Mouse (Mus musculus) adipocyte (in vitro differentiated cells): ENCODE data around the gene Sult6b2.

Experiments used
- DNase-seq: peaks from one replicate; pipeline ENCODE4 v3.0.0-alpha.2; 2016; ENCODE audit warnings: low spot score

Sult6b2 gene

GRCm38 (mm10) chr6:142810239-142810638 lies 5.9 kb upstream of the Sult6b2 start:
- no peak for DNase-seq

GRCm38 (mm10) chr6:142809373-142810098 lies 5.2 kb upstream of the Sult6b2 start:
- DNase-seq = no peak

GRCm38 (mm10) chr6:142806326-142806725 lies 2.0 kb upstream of the Sult6b2 start:
- DNase-seq = no peak

- no peak for DNase-seq
These were observed 1.4 kb downstream of the Sult6b2 start for GRCm38 (mm10) chr6:142802617-142803525.

GRCm38 (mm10) chr6:142801687-142802086 lies 2.6 kb downstream of the Sult6b2 start:
- no peak for DNase-seq

GRCm38 (mm10) chr6:142799704-142800374 lies 4.5 kb downstream of the Sult6b2 start:
- no peak for DNase-seq

- no peak for DNase-seq
These were observed 5.5 kb downstream of the Sult6b2 start for GRCm38 (mm10) chr6:142798837-142799236.

GRCm38 (mm10) chr6:142797996-142798395 lies 6.3 kb downstream of the Sult6b2 start:
- no peak for DNase-seq

- no peak for DNase-seq
These were observed 8.5 kb downstream of the Sult6b2 start for GRCm38 (mm10) chr6:142795655-142796441.

GRCm38 (mm10) chr6:142795087-142795486 lies 9.2 kb downstream of the Sult6b2 start:
- DNase-seq = no peak

- DNase-seq = no peak
These were observed 10.8 kb downstream of the Sult6b2 start for GRCm38 (mm10) chr6:142793468-142793867.

- no peak for DNase-seq
These were observed 11.9 kb downstream of the Sult6b2 start for GRCm38 (mm10) chr6:142792241-142792968.

- no peak for DNase-seq
These were observed 14.6 kb downstream of the Sult6b2 start for GRCm38 (mm10) chr6:142789736-142790135.

- DNase-seq = no peak
These were observed 16.0 kb downstream of the Sult6b2 start for GRCm38 (mm10) chr6:142788042-142788987.

GRCm38 (mm10) chr6:142786106-142786505 lies 18.2 kb downstream of the Sult6b2 start:
- DNase-seq = no peak

- peak; percentile 69 for DNase-seq
These were observed 19.0 kb downstream of the Sult6b2 start for GRCm38 (mm10) chr6:142785343-142785742.

GRCm38 (mm10) chr6:142781286-142781685 lies 23.0 kb downstream of the Sult6b2 start:
- DNase-seq = no peak

- no peak for DNase-seq
These were observed 23.7 kb downstream of the Sult6b2 start for GRCm38 (mm10) chr6:142780574-142781033.

GRCm38 (mm10) chr6:142779812-142780573 lies 24.3 kb downstream of the Sult6b2 start:
- DNase-seq = no peak
